Comparison of ENCODE assay signal across 9 mouse cellular contexts in genomic region chr19:3853121-3853520, GRCm38 (mm10). TPM values are rescaled to one million over a fixed set of nuclear protein-coding genes. Genes with fewer than 3 reads are reported as not detected.
DNase-seq lines count a peak whose midpoint lies in the region; ATAC-seq and TF ChIP-seq lines count a peak whose summit lies in the region.
"Had no signal": no experiment of that assay in that cellular context is flagged by ENCODE, and none has a peak within 500 bp of the region (broad histone marks: within the 10 kb centered on the region; RNA-seq: fewer than 3 reads in every experiment).

No protein-coding gene starts in this region.

- 94% methylated on average over 10 of the region's 10 CpGs for WGBS in heart, embryonic 15.5 days
- WGBS in hindbrain, embryonic 10.5 days = 95% methylated on average over 10 of the region's 10 CpGs
- 93% methylated on average over 9 of the region's 10 CpGs for WGBS in macrophage (ENCODE audit: missing documents)

- in situ Hi-C loops in ES-E14 (cut with MboI; ENCODE audit: low sequenced_read_pairs in 2 of 2, unreplicated experiment in 2 of 2) = no loop called here

- H3K4me1 ChIP-seq in heart, embryonic 15.5 days (replicated peaks) = peaks cover 36% of the 10 kb centered on the region
- H3K4me1 ChIP-seq in ES-E14 (ENCODE audit: control insufficient read depth in 2 of 2, insufficient read depth in 2 of 2, low read length in 2 of 2, poor library complexity in 1 of 2) = peaks cover 2 to 14% of the 10 kb centered on the region in 2 experiments; a peak in 2 of 4 replicates
- peaks cover 42% of the 10 kb centered on the region for H3K4me1 ChIP-seq in hindbrain, embryonic 10.5 days (replicated peaks)

- no peak for ATAC-seq in heart, embryonic 15.5 days (replicated peaks; ENCODE audit: insufficient number of reproducible peaks, insufficient read depth, low FRiP score, low read depth)
- ATAC-seq: Patski had no signal

- peak overlapping the region; percentile 70 for H3K4me3 ChIP-seq in heart, embryonic 15.5 days
- H3K4me3 ChIP-seq in ES-E14 (ENCODE audit: insufficient read depth in 1 of 2, low read depth in 1 of 2, low read length in 2 of 2, poor library complexity in 1 of 2, severe bottlenecking in 1 of 2) (peak overlapping the region; percentile 90), macrophage (ENCODE audit: inconsistent target) (peak overlapping the region; percentile 45)
- H3K4me3 ChIP-seq in hindbrain, embryonic 10.5 days = peak overlapping the region; percentile 78

- H3K36me3 ChIP-seq in heart, embryonic 15.5 days = no peaks in the 10 kb centered on the region
- H3K36me3 ChIP-seq in ES-E14 (ENCODE audit: control insufficient read depth, insufficient read depth, low read length, poor library complexity, severe bottlenecking) (no peaks in the 10 kb centered on the region), macrophage (ENCODE audit: inconsistent target) (no peaks in the 10 kb centered on the region)
- peaks cover 6% of the 10 kb centered on the region; the same call in 1 of the 2 replicates for H3K36me3 ChIP-seq in hindbrain, embryonic 10.5 days

- no peaks in the 10 kb centered on the region for H3K27me3 ChIP-seq in heart, embryonic 15.5 days
- no peaks in the 10 kb centered on the region for H3K27me3 ChIP-seq in hindbrain, embryonic 10.5 days (ENCODE audit: insufficient read depth, poor library complexity, severe bottlenecking)
- H3K27me3 ChIP-seq: Patski had no signal

- H3K4me2 ChIP-seq in heart, embryonic 15.5 days = peak overlapping the region; percentile 94

- no peak overlapping the region for H3K9ac ChIP-seq in heart, embryonic 15.5 days
- H3K9ac ChIP-seq in ES-E14 (ENCODE audit: insufficient read depth, low read depth, low read length, poor library complexity, severe bottlenecking) = peak overlapping the region; percentile 41

- H3K27ac ChIP-seq in heart, embryonic 15.5 days = no peak overlapping the region
- H3K27ac ChIP-seq in ES-E14 (ENCODE audit: insufficient read depth, low read depth, low read length, poor library complexity, severe bottlenecking) (no peak overlapping the region), macrophage (0 out of 2 replicates have a peak overlapping the region, but pooled peaks have one; percentile 4)
- H3K27ac ChIP-seq in hindbrain, embryonic 10.5 days = no peak overlapping the region

- H3K9me3 ChIP-seq in heart, embryonic 15.5 days (replicated peaks) = no peaks in the 10 kb centered on the region
- H3K9me3 ChIP-seq in ES-E14 (ENCODE audit: control insufficient read depth, insufficient read depth, low read depth, low read length) = no peaks in the 10 kb centered on the region
- no peaks in the 10 kb centered on the region for H3K9me3 ChIP-seq in hindbrain, embryonic 10.5 days

- peaks cover 53% of the 10 kb centered on the region for H3K79me2 ChIP-seq in macrophage (ENCODE audit: inconsistent target)

- no peak for DNase-seq in heart, adult 11 months
- no peak for DNase-seq in ES-E14 (ENCODE audit: low read depth, low spot score)
- no peak for DNase-seq in hindbrain, embryonic 10.5 days (ENCODE audit: low spot score)
- no peak for DNase-seq in thymus, postnatal 36 days
- DNase-seq in adrenal gland, postnatal 25 days = no peak
- no peak for DNase-seq in gastrocnemius, adult 8-10 months (ENCODE audit: low spot score in 2 of 2)

TF ChIP-seq in ES-E14, 5 proteins besides CTCF, POLR2A, EP300 and RAD21:
- TF ChIP-seq ZNF384 (IDR thresholded peaks at IDR 0.05; ENCODE audit: low read depth, low read length) = peak; percentile 5
- TF ChIP-seq ZC3H11A (IDR thresholded peaks at IDR 0.05; ENCODE audit: borderline replicate concordance, low read depth, low read length) = no peak
TF ChIP-seq in ES-E14: peak in this region for 1.

RNA-seq across cellular contexts. Expression of gene Chka, which starts 1.5 kb away (rescaled TPM):
- 24.9 and 32.0 TPM in 2 replicates for polyA plus RNA-seq in heart, embryonic 15.5 days (2015; fragmentation: Nextera tagmentation; extraction: Ambion mirVana)
- 79.6 and 86.1 TPM in 2 replicates for total RNA-seq in ES-E14 (2012; rRNA removed)
- 57.5 and 59.9 TPM in 2 replicates for polyA plus RNA-seq in hindbrain, embryonic 10.5 days (2016; fragmentation: Nextera tagmentation; extraction: Ambion mirVana)
- total RNA-seq in macrophage (2018; cell fraction: chromatin; rRNA removed) = 1,000 to 10,000 TPM in 4 of 26 experiments, 100 to 1,000 TPM in 22; 144 to 1,395 (median 235) TPM
- total RNA-seq in macrophage (2018; cell fraction: cytosol; rRNA removed) = 10 to 100 TPM in 24 of 26 experiments, 1 to 10 TPM in 2; 8.5 to 48.8 (median 14.3) TPM
- total RNA-seq in macrophage (2018; cell fraction: nucleus; rRNA removed) = 100 to 1,000 TPM in 20 of 26 experiments, 10 to 100 TPM in 6; 61.0 to 960 (median 161) TPM
- 11.1 to 17.8 TPM (median 15.8 TPM) in 3 replicates for polyA plus RNA-seq in macrophage (2018)
- 72.2 and 82.8 TPM in 2 replicates for total RNA-seq in adrenal gland, postnatal 25 days (2021)
- total RNA-seq in gastrocnemius, adult 8-10 months (2022) = 1 to 10 TPM in 3 of 4 experiments, under 1 TPM in 1; 0.97 to 1.6 (median 1.2) TPM

RNA-seq across cellular contexts. Expression of gene Tcirg1, which starts 53.8 kb away (rescaled TPM):
- 24.9 and 39.6 TPM in 2 replicates for polyA plus RNA-seq in heart, embryonic 15.5 days (2015; fragmentation: Nextera tagmentation; extraction: Ambion mirVana)
- 55.2 and 75.8 TPM in 2 replicates for total RNA-seq in ES-E14 (2012; rRNA removed)
- 21.6 and 21.9 TPM in 2 replicates for polyA plus RNA-seq in hindbrain, embryonic 10.5 days (2016; fragmentation: Nextera tagmentation; extraction: Ambion mirVana)
- total RNA-seq in macrophage (2018; cell fraction: chromatin; rRNA removed) = 1,000 to 10,000 TPM; 2,108 to 6,099 (median 4,045) TPM
- total RNA-seq in macrophage (2018; cell fraction: cytosol; rRNA removed) = 100 to 1,000 TPM; 327 to 726 (median 484) TPM
- 1,000 to 10,000 TPM; 1,431 to 3,048 (median 2,231) TPM for total RNA-seq in macrophage (2018; cell fraction: nucleus; rRNA removed)
- 359 to 665 TPM (median 410 TPM) in 3 replicates for polyA plus RNA-seq in macrophage (2018)
- 83.9 and 87.0 TPM in 2 replicates for total RNA-seq in adrenal gland, postnatal 25 days (2021)
- 1 to 10 TPM; 2.2 to 5.1 (median 3.0) TPM for total RNA-seq in gastrocnemius, adult 8-10 months (2022)

RNA-seq across cellular contexts. Expression of gene Ndufs8, which starts 59.5 kb away (rescaled TPM):
- 371 and 387 TPM in 2 replicates for polyA plus RNA-seq in heart, embryonic 15.5 days (2015; fragmentation: Nextera tagmentation; extraction: Ambion mirVana)
- 134 and 135 TPM in 2 replicates for total RNA-seq in ES-E14 (2012; rRNA removed)
- 241 and 279 TPM in 2 replicates for polyA plus RNA-seq in hindbrain, embryonic 10.5 days (2016; fragmentation: Nextera tagmentation; extraction: Ambion mirVana)
- 10 to 100 TPM in 13 of 26 experiments, 1 to 10 TPM in 13; 3.0 to 21.4 (median 9.9) TPM for total RNA-seq in macrophage (2018; cell fraction: chromatin; rRNA removed)
- 10 to 100 TPM; 59.2 to 98.0 (median 81.8) TPM for total RNA-seq in macrophage (2018; cell fraction: cytosol; rRNA removed)
- 10 to 100 TPM in 22 of 26 experiments, 1 to 10 TPM in 4; 7.7 to 35.0 (median 19.8) TPM for total RNA-seq in macrophage (2018; cell fraction: nucleus; rRNA removed)
- 65.9 to 103 TPM (median 95.7 TPM) in 3 replicates for polyA plus RNA-seq in macrophage (2018)
- total RNA-seq in adrenal gland, postnatal 25 days (2021) = 338 and 341 TPM in 2 replicates
- 100 to 1,000 TPM; 222 to 255 (median 235) TPM for total RNA-seq in gastrocnemius, adult 8-10 months (2022)

Comparison
In these comparisons a context has a peak if more than half of its experiments do, and no peak if none do; other contexts are left out.
1. RNA of gene Chka, which starts 1.5 kb away (total RNA-seq): 79.6 to 86.1 TPM in ES-E14 and 72.2 to 82.8 TPM in adrenal gland, postnatal 25 days; 0.97 to 1.6 TPM in gastrocnemius, adult 8-10 months; every median in the first group is over 10 times any median in the second.
2. Peak in every context shown above with its lines, with median percentiles within 50 percentile points of each other: H3K4me3 ChIP-seq.